Mouse (Mus musculus): Measurements from ENCODE around the gene Dnaaf1. TPM values are rescaled to one million over a fixed set of nuclear protein-coding genes. Genes with fewer than 3 reads are reported as not detected.

Gene Dnaaf1
- polyA plus RNA-seq, 1 experiment = not detected

GRCm38 (mm10) chr8:119624916-119625315 lies 49.9 kb downstream of the Dnaaf1 start:
- Histone ChIP-seq H3K27me3 (ENCODE audit: control insufficient read depth) (no peaks in the 10 kb centered on the region), H3K4me1 (ENCODE audit: control insufficient read depth) (peaks cover 9% of the 10 kb centered on the region), H3K36me3 (ENCODE audit: control insufficient read depth) (no peaks in the 10 kb centered on the region), H3K9me3 (ENCODE audit: control insufficient read depth, low read length) (no peaks in the 10 kb centered on the region), H3K4me3 (replicated peaks) (no peak overlapping the region)
- TF ChIP-seq GATA1 (IDR thresholded peaks at IDR 0.05; ENCODE audit: low read length) (no peak), TAL1 (IDR thresholded peaks at IDR 0.05; ENCODE audit: low read length) (no peak)

GRCm38 (mm10) chr8:119625788-119626187 lies 50.8 kb downstream of the Dnaaf1 start:
- Histone ChIP-seq H3K27me3 (ENCODE audit: control insufficient read depth) (no peaks in the 10 kb centered on the region), H3K4me3 (replicated peaks) (no peak overlapping the region), H3K9me3 (ENCODE audit: control insufficient read depth, low read length) (no peaks in the 10 kb centered on the region), H3K4me1 (ENCODE audit: control insufficient read depth) (peaks cover 9% of the 10 kb centered on the region), H3K36me3 (ENCODE audit: control insufficient read depth) (no peaks in the 10 kb centered on the region)
- no peak for TF ChIP-seq TAL1 (IDR thresholded peaks at IDR 0.05; ENCODE audit: low read length)

DNA sequence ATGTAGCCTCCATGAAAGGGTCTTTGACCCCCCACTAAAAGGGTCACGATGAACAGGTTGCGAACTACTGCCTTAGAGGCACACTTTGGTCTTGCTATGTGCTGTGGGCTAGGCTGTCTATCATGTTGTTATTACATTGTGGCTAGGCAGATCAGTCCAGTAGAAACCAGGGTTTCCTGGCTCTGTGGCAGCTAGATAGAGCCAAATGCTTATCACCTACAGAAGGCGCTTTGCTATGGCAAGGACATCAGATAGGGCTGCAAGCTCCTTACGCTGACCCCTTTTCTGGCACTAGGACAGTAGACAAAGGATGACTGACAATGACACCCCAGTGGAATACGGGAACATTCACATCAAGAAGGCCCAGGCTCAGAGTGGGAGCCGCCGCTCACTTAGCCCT lies 52.2 kb downstream of the Dnaaf1 start:
- Histone ChIP-seq H3K36me3 (ENCODE audit: control insufficient read depth) (no peaks in the 10 kb centered on the region), H3K4me3 (replicated peaks) (no peak overlapping the region), H3K9me3 (ENCODE audit: control insufficient read depth, low read length) (no peaks in the 10 kb centered on the region), H3K27me3 (ENCODE audit: control insufficient read depth) (no peaks in the 10 kb centered on the region; the same call in 1 of the 2 replicates), H3K4me1 (ENCODE audit: control insufficient read depth) (peaks cover 9% of the 10 kb centered on the region)
- TF ChIP-seq TAL1 (IDR thresholded peaks at IDR 0.05; ENCODE audit: low read length) (no peak), GATA1 (IDR thresholded peaks at IDR 0.05; ENCODE audit: low read length) (no peak)

DNA sequence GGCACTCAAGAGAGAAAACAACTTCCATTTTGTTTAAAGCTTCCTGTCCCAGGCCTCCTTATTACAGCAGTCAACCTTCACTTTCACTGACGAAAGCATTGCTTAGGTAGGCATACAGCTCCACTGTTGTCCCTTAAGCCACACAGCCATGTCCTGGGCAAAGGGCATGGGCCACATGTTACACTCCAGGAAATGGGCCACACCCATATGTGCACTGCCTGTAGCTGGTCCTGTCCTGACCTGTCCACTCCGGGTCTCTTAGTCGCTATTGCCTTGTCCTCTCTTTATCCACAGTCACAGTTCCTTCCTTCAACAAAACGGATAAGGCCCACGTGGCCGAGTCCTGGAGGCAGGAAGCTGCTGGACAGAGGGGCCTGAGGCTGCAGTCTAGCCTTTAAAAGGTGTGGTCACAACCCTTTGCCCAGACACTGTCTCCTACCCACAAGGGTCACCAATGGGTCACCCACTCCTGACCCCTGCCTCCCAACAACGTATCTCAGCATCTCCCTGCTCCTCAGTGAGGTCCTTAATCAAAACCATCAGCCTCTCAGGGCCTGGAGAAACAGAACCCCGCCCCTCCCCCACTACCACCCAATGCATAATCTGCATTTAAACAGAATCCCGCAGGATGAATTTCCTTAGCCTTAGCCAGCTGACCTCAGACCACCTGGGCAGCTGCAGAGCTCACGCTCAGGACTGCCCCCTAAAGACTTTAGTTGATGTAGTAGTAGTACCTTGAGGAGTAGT lies 52.8 kb downstream of the Dnaaf1 start:
- no peaks in the 10 kb centered on the region for H3K36me3 ChIP-seq (ENCODE audit: control insufficient read depth)
- no peak overlapping the region for H3K4me3 ChIP-seq (replicated peaks)
- H3K27me3 ChIP-seq (ENCODE audit: control insufficient read depth) = peaks cover 6% of the 10 kb centered on the region
- no peaks in the 10 kb centered on the region for H3K9me3 ChIP-seq (ENCODE audit: control insufficient read depth, low read length)
- peaks cover 9% of the 10 kb centered on the region for H3K4me1 ChIP-seq (ENCODE audit: control insufficient read depth)
- TF ChIP-seq GATA1 (IDR thresholded peaks at IDR 0.05; ENCODE audit: low read length) (no peak), TAL1 (IDR thresholded peaks at IDR 0.05; ENCODE audit: low read length) (no peak)

DNA sequence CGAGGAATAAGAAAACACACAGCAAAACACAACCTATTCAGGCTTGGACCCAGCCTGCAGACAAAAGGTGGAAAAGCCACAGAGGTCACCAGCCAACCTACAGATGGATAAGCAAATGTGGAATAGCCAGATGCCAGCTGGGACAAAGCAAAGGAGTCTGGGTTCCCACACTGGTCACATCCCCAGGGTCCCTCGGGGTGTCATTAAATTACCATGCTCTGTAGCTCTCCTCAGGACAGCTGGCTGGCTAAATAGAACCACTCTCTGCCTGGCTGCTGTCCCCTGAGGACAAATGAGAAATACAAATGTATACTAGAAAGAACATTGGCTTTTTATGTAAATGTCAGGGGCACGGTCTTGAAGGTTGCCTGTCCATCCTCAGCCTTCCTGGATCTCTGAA lies 55.8 kb downstream of the Dnaaf1 start:
- TF ChIP-seq GATA1 (IDR thresholded peaks at IDR 0.05; ENCODE audit: low read length) (no peak), TAL1 (IDR thresholded peaks at IDR 0.05; ENCODE audit: low read length) (no peak)
- peaks cover 9% of the 10 kb centered on the region for H3K4me1 ChIP-seq (ENCODE audit: control insufficient read depth)
- H3K4me3 ChIP-seq (replicated peaks) = no peak overlapping the region
- no peaks in the 10 kb centered on the region for H3K36me3 ChIP-seq (ENCODE audit: control insufficient read depth)
- peaks cover 28% of the 10 kb centered on the region for H3K27me3 ChIP-seq (ENCODE audit: control insufficient read depth)
- no peaks in the 10 kb centered on the region for H3K9me3 ChIP-seq (ENCODE audit: control insufficient read depth, low read length)

DNA sequence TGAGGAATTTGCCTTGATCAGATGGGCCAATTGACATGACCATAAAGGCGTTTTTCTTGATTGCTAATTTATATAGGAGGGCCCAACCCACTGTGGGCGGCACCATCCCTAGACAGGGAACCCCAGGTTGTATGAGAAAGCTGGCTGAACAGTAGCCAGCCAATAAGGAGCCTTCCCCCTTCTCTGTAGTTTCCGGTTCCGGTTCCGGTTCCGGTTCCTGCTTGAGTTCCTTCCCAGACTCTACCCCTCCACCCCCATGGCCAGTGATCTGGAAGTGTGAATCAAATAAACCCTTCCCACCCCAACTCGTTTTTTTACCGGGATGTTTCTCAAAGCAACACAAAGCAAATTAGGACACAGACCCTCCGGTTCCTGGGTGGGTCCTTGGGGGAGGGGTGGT lies 57.2 kb downstream of the Dnaaf1 start:
- peaks cover 6% of the 10 kb centered on the region for H3K4me1 ChIP-seq (ENCODE audit: control insufficient read depth)
- no peaks in the 10 kb centered on the region for H3K9me3 ChIP-seq (ENCODE audit: control insufficient read depth, low read length)
- TF ChIP-seq GATA1 (IDR thresholded peaks at IDR 0.05; ENCODE audit: low read length) (no peak), TAL1 (IDR thresholded peaks at IDR 0.05; ENCODE audit: low read length) (no peak)
- no peaks in the 10 kb centered on the region for H3K36me3 ChIP-seq (ENCODE audit: control insufficient read depth)
- H3K4me3 ChIP-seq (replicated peaks) = no peak overlapping the region
- peaks cover 28% of the 10 kb centered on the region for H3K27me3 ChIP-seq (ENCODE audit: control insufficient read depth)

- Histone ChIP-seq H3K4me1 (ENCODE audit: control insufficient read depth) (no peaks in the 10 kb centered on the region), H3K4me3 (replicated peaks) (no peak overlapping the region), H3K9me3 (ENCODE audit: control insufficient read depth, low read length) (no peaks in the 10 kb centered on the region), H3K36me3 (ENCODE audit: control insufficient read depth) (no peaks in the 10 kb centered on the region), H3K27me3 (ENCODE audit: control insufficient read depth) (peaks cover 28% of the 10 kb centered on the region)
- TF ChIP-seq GATA1 (IDR thresholded peaks at IDR 0.05; ENCODE audit: low read length) = no peak
- TF ChIP-seq TAL1 (IDR thresholded peaks at IDR 0.05; ENCODE audit: low read length) = no peak
Measured at GRCm38 (mm10) chr8:119632909-119633308, 57.9 kb downstream of the Dnaaf1 start.

- Histone ChIP-seq H3K4me3 (replicated peaks) (no peak overlapping the region), H3K27me3 (ENCODE audit: control insufficient read depth) (peaks cover 28% of the 10 kb centered on the region), H3K9me3 (ENCODE audit: control insufficient read depth, low read length) (no peaks in the 10 kb centered on the region), H3K4me1 (ENCODE audit: control insufficient read depth) (no peaks in the 10 kb centered on the region), H3K36me3 (ENCODE audit: control insufficient read depth) (no peaks in the 10 kb centered on the region)
- TF ChIP-seq TAL1 (IDR thresholded peaks at IDR 0.05; ENCODE audit: low read length) (no peak), GATA1 (IDR thresholded peaks at IDR 0.05; ENCODE audit: low read length) (no peak)
Measured at GRCm38 (mm10) chr8:119634616-119635336, 59.7 kb downstream of the Dnaaf1 start.

- H3K4me1 ChIP-seq (ENCODE audit: control insufficient read depth) = no peaks in the 10 kb centered on the region
- TF ChIP-seq TAL1 (IDR thresholded peaks at IDR 0.05; ENCODE audit: low read length) (no peak), GATA1 (IDR thresholded peaks at IDR 0.05; ENCODE audit: low read length) (no peak)
- H3K4me3 ChIP-seq (replicated peaks) = no peak within 1 kb of the TSS
- H3K9me3 ChIP-seq (ENCODE audit: control insufficient read depth, low read length) = no peaks in the 10 kb centered on the region
- H3K36me3 ChIP-seq (ENCODE audit: control insufficient read depth) = no peaks in the 10 kb centered on the region
- peaks cover 28% of the 10 kb centered on the region for H3K27me3 ChIP-seq (ENCODE audit: control insufficient read depth)
Measured at GRCm38 (mm10) chr8:119635378-119635777, 60.3 kb downstream of the Dnaaf1 start, which contains the start of gene Kcng4. Kcng4 (minus strand) TSS chr8:119635680.
